Mouse (Mus musculus) midbrain, embryonic 13.5 days (tissue): ENCODE data around the gene Hhat. TPM values are rescaled to one million over a fixed set of nuclear protein-coding genes. Genes with fewer than 3 reads are reported as not detected.
A peak's percentile ranks its signal among the peaks of the same experiment; 100 is the strongest.

Source experiments
- ATAC-seq: fragments of 200-750 bp; cut with Nextera tagmentation; 2 replicates; pipeline ENCODE4 v1.8.0; 2017; ENCODE audit warnings: mild to moderate bottlenecking, moderate TSS enrichment, moderate library complexity
- H3K27ac ChIP-seq: fragments of 300-500 bp; sonication (generic); 2 replicates; pipeline ENCODE4 v1.5.1; 2015; ENCODE audit warnings: inconsistent platforms, mild to moderate bottlenecking, moderate library complexity
- H3K27me3 ChIP-seq: fragments of 300-500 bp; sonication (generic); 2 replicates; pipeline ENCODE4 v1.6.1; 2015; ENCODE audit warnings: mild to moderate bottlenecking, inconsistent platforms
- H3K36me3 ChIP-seq: fragments of 300-500 bp; sonication (generic); 2 replicates; pipeline ENCODE4 v1.6.1; 2015; ENCODE audit warnings: mild to moderate bottlenecking, inconsistent platforms
- H3K4me1 ChIP-seq: fragments of 300-500 bp; sonication (generic); replicated peaks from 2 replicates; pipeline ENCODE4 v1.6.1; 2015; ENCODE audit warnings: inconsistent platforms
- H3K4me2 ChIP-seq: fragments of 300-500 bp; sonication (generic); replicated peaks from 2 replicates; pipeline ENCODE4 v1.6.1; 2015; ENCODE audit warnings: moderate library complexity, mild to moderate bottlenecking, inconsistent platforms
- H3K4me3 ChIP-seq: fragments of 300-500 bp; sonication (generic); replicated peaks from 2 replicates; pipeline ENCODE4 v1.5.1; 2015; ENCODE audit warnings: mild to moderate bottlenecking, inconsistent platforms
- H3K9ac ChIP-seq: fragments of 300-500 bp; sonication (generic); replicated peaks from 2 replicates; pipeline ENCODE4 v1.6.1; 2015; ENCODE audit warnings: mild to moderate bottlenecking, inconsistent platforms
- H3K9me3 ChIP-seq: fragments of 300-500 bp; sonication (generic); 2 replicates; pipeline ENCODE4 v1.6.1; 2016; ENCODE audit warnings: mild to moderate bottlenecking, inconsistent platforms
- WGBS: fragments of 180-500 bp; shearing (Covaris S2); methylation state at CpG from one replicate; pipeline ENCODE4 v1.1.7; 2015; 5-methylcytosine and 5-hydroxymethylcytosine counted together
- polyA plus RNA-seq: library from polyadenylated mRNA; unstranded; fragments of >200 nt; fragmentation: Nextera tagmentation; extraction: Ambion mirVana; gene quantifications from 2 replicates; pipeline ENCODE4 v1.2.1, GENCODE M21; 2015

The Hhat gene
- polyA plus RNA-seq, 1 experiment from 2014 or later = 5.9 TPM

DNA sequence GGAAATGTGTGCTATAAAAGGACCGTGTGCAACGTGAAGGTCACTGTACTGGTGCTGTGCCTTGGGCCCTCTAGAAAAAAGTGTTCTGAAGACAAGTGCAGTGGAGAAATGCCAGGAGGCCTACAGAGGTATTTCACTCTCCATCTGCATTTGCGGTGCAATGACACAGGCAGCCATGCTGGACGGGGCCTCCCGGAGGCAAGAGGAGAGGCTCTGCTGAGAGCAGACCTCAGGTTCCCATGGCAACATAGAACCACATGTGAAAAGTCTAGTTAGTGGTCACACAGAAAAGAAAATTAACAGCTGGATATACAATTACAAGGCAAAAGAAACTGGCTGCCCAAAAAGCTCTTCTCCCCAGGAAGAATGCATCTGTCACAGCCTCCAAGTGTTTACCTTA lies 166.6 kb downstream of the Hhat start:
- Histone ChIP-seq H3K27ac (no peak overlapping the region), H3K27me3 (no peaks in the 10 kb centered on the region), H3K9me3 (no peaks in the 10 kb centered on the region), H3K4me2 (no peak overlapping the region), H3K9ac (no peak overlapping the region), H3K4me3 (no peak overlapping the region), H3K4me1 (peaks cover 12% of the 10 kb centered on the region), H3K36me3 (no peaks in the 10 kb centered on the region)
- WGBS = 57% methylated on average over 5 of the region's 5 CpGs
- ATAC-seq = no peak

DNA sequence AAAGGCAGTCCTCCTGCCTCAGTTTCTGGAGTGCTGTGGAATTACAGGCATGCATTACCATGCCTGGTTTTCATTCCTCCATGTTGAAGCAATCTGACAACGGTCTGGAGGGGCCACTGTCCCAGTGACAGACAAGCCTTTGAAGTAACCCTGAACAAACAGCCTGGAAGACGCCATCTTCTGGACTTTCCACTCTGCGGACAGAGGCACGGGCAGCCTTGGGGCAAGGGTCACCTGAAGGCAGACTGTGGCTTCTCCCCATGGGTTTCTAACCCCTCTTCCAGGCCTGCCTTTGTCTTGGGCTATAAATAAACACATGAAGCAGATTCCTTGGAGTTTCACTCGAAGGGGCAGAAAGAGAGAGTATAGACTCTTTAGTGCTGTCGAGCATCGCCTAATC lies 167.5 kb downstream of the Hhat start:
- no peak for ATAC-seq
- Histone ChIP-seq H3K27ac (no peak overlapping the region), H3K9ac (no peak overlapping the region), H3K9me3 (no peaks in the 10 kb centered on the region), H3K27me3 (no peaks in the 10 kb centered on the region), H3K4me3 (no peak overlapping the region), H3K36me3 (no peaks in the 10 kb centered on the region), H3K4me1 (peaks cover 12% of the 10 kb centered on the region), H3K4me2 (no peak overlapping the region)
- 60% methylated on average over 7 of the region's 7 CpGs for WGBS

GRCm38 (mm10) chr1:192601206-192601605 lies 169.8 kb downstream of the Hhat start:
- H3K36me3 ChIP-seq = no peaks in the 10 kb centered on the region
- ATAC-seq = no peak
- WGBS = 89% methylated on average over 3 of the region's 3 CpGs
- no peak overlapping the region for H3K4me2 ChIP-seq
- no peak overlapping the region for H3K4me3 ChIP-seq
- peaks cover 12% of the 10 kb centered on the region for H3K4me1 ChIP-seq
- no peak overlapping the region for H3K9ac ChIP-seq
- no peaks in the 10 kb centered on the region for H3K27me3 ChIP-seq
- H3K9me3 ChIP-seq = no peaks in the 10 kb centered on the region
- no peak overlapping the region for H3K27ac ChIP-seq

DNA sequence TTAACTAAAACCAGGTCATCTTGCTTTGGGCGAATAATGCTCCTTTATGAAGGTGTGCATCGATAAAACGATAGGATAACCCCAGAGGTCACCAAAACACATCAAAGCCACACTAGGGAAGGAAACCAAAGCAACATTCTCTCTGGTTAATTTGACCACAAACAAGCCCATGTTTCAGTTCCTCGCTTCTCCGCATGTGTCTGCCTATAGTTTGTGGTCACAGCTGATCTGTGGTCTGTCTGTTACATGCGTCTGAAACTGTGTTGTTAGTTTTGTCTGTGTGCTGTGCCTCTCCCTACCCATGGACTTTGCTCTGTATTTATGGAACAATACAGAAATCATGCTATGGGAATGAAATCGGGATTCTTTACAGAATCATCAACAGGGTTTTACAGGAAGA lies 171.3 kb downstream of the Hhat start:
- 92% methylated on average over 7 of the region's 7 CpGs for WGBS
- H3K27ac ChIP-seq = no peak overlapping the region
- H3K36me3 ChIP-seq = no peaks in the 10 kb centered on the region
- H3K9me3 ChIP-seq = no peaks in the 10 kb centered on the region
- no peak overlapping the region for H3K4me3 ChIP-seq
- H3K27me3 ChIP-seq = no peaks in the 10 kb centered on the region
- peaks cover 12% of the 10 kb centered on the region for H3K4me1 ChIP-seq
- H3K4me2 ChIP-seq = no peak overlapping the region
- ATAC-seq = no peak
- no peak overlapping the region for H3K9ac ChIP-seq

GRCm38 (mm10) chr1:192598380-192598779 lies 172.6 kb downstream of the Hhat start:
- H3K27ac ChIP-seq = no peak overlapping the region
- ATAC-seq = peak; percentile 93
- no peak overlapping the region for H3K9ac ChIP-seq
- no peaks in the 10 kb centered on the region for H3K36me3 ChIP-seq
- no peaks in the 10 kb centered on the region for H3K9me3 ChIP-seq
- H3K4me2 ChIP-seq = no peak overlapping the region
- no peak overlapping the region for H3K4me3 ChIP-seq
- WGBS = 42% methylated on average over 2 of the region's 2 CpGs
- H3K27me3 ChIP-seq = no peaks in the 10 kb centered on the region
- H3K4me1 ChIP-seq = no peaks in the 10 kb centered on the region

- H3K27me3 ChIP-seq = no peaks in the 10 kb centered on the region
- no peaks in the 10 kb centered on the region for H3K9me3 ChIP-seq
- H3K4me2 ChIP-seq = no peak overlapping the region
- no peak overlapping the region for H3K9ac ChIP-seq
- 73% methylated on average over 4 of the region's 4 CpGs for WGBS
- no peak overlapping the region for H3K27ac ChIP-seq
- H3K36me3 ChIP-seq = no peaks in the 10 kb centered on the region
- no peak for ATAC-seq
- H3K4me3 ChIP-seq = no peak overlapping the region
- no peaks in the 10 kb centered on the region for H3K4me1 ChIP-seq
These were observed 175.6 kb downstream of the Hhat start for GRCm38 (mm10) chr1:192595426-192595825.

GRCm38 (mm10) chr1:192593492-192593891 lies 177.5 kb downstream of the Hhat start:
- no peak overlapping the region for H3K4me2 ChIP-seq
- no peak overlapping the region for H3K4me3 ChIP-seq
- no peak overlapping the region for H3K9ac ChIP-seq
- H3K27ac ChIP-seq = no peak overlapping the region
- no peak for ATAC-seq
- no peaks in the 10 kb centered on the region for H3K4me1 ChIP-seq
- H3K27me3 ChIP-seq = no peaks in the 10 kb centered on the region
- 68% methylated on average over 3 of the region's 3 CpGs for WGBS
- H3K9me3 ChIP-seq = no peaks in the 10 kb centered on the region
- H3K36me3 ChIP-seq = no peaks in the 10 kb centered on the region

GRCm38 (mm10) chr1:192587451-192587850 lies 183.6 kb downstream of the Hhat start:
- Histone ChIP-seq H3K36me3 (no peaks in the 10 kb centered on the region), H3K9ac (no peak overlapping the region), H3K9me3 (no peaks in the 10 kb centered on the region), H3K4me1 (no peaks in the 10 kb centered on the region), H3K4me3 (no peak overlapping the region), H3K4me2 (no peak overlapping the region), H3K27ac (no peak overlapping the region), H3K27me3 (no peaks in the 10 kb centered on the region)
- 92% methylated on average over 9 of the region's 9 CpGs for WGBS
- no peak for ATAC-seq

DNA sequence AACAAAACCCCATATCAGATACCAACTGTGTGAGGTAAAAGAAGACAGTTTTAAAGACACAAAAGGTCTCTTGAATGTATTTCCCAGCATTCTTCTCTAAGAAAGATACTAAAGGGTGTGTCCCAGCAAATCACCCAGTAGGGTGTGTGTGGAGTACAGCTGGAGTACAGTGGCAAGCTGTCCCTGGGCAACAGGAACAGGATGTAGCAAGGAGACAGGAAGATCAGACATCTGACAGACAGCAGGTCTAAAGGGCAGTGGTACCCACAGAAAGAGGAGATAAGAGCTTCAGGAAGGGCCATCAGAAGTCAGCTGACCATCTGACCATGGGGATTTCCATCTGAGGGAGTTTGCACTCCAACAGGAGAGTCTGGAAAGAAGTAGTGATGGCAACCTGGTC lies 185.7 kb downstream of the Hhat start:
- Histone ChIP-seq H3K4me1 (no peaks in the 10 kb centered on the region), H3K9ac (no peak overlapping the region), H3K4me3 (no peak overlapping the region), H3K9me3 (no peaks in the 10 kb centered on the region), H3K27me3 (no peaks in the 10 kb centered on the region), H3K27ac (no peak overlapping the region), H3K36me3 (no peaks in the 10 kb centered on the region), H3K4me2 (no peak overlapping the region)
- no peak for ATAC-seq

GRCm38 (mm10) chr1:192582921-192583320 lies 188.1 kb downstream of the Hhat start:
- H3K36me3 ChIP-seq = no peaks in the 10 kb centered on the region
- WGBS = 78% methylated on average over 2 of the region's 2 CpGs
- H3K9ac ChIP-seq = no peak overlapping the region
- H3K27ac ChIP-seq = no peak overlapping the region
- no peaks in the 10 kb centered on the region for H3K9me3 ChIP-seq
- H3K27me3 ChIP-seq = no peaks in the 10 kb centered on the region
- H3K4me1 ChIP-seq = no peaks in the 10 kb centered on the region
- H3K4me3 ChIP-seq = no peak overlapping the region
- no peak overlapping the region for H3K4me2 ChIP-seq
- ATAC-seq = no peak

GRCm38 (mm10) chr1:192564691-192565090 lies 206.3 kb downstream of the Hhat start:
- Histone ChIP-seq H3K27me3 (no peaks in the 10 kb centered on the region), H3K27ac (no peak overlapping the region), H3K4me3 (no peak overlapping the region), H3K9ac (no peak overlapping the region), H3K36me3 (no peaks in the 10 kb centered on the region), H3K9me3 (peaks cover 7% of the 10 kb centered on the region; the same call in 1 of the 2 replicates), H3K4me1 (no peaks in the 10 kb centered on the region), H3K4me2 (no peak overlapping the region)
- no peak for ATAC-seq

- Histone ChIP-seq H3K36me3 (no peaks in the 10 kb centered on the region), H3K27me3 (no peaks in the 10 kb centered on the region), H3K9ac (no peak overlapping the region), H3K27ac (no peak overlapping the region), H3K4me3 (no peak overlapping the region), H3K4me2 (no peak overlapping the region), H3K4me1 (peaks cover 20% of the 10 kb centered on the region), H3K9me3 (no peaks in the 10 kb centered on the region)
- ATAC-seq = no peak
- 89% methylated on average over 1 of the region's 1 CpGs for WGBS
These were observed 211.7 kb downstream of the Hhat start for GRCm38 (mm10) chr1:192559341-192559740.

- Histone ChIP-seq H3K9me3 (no peaks in the 10 kb centered on the region), H3K4me3 (no peak overlapping the region), H3K9ac (no peak overlapping the region), H3K4me1 (peaks cover 20% of the 10 kb centered on the region), H3K36me3 (no peaks in the 10 kb centered on the region), H3K27ac (0 out of 2 replicates have a peak overlapping the region, but pooled peaks have one; percentile 45), H3K27me3 (no peaks in the 10 kb centered on the region), H3K4me2 (no peak overlapping the region)
- ATAC-seq = peak; percentile 82
- 41% methylated on average over 5 of the region's 5 CpGs for WGBS
These were observed 212.9 kb downstream of the Hhat start for GRCm38 (mm10) chr1:192557978-192558594.
